Comparison of ENCODE assay signal across 28 mouse cellular contexts in the genomic region with DNA sequence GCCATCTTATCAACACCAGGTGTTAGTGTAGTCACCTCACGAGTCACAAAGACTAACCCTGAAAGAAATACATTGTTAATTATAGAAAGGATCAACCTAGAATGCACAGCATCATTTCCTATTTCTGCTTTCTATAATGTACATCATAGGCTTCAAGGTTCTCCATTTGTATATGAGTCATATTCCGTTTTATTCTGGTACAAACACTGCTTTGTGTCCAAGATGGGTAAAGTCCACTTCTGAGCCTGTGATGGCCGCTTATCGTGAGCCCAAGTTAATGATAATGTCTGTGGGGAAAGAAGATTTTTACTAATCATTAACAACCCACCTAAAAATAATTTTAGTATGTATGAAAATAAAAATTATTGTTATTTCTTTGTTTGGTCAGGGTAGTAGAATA.
"Had no signal": no experiment of that assay in that cellular context is flagged by ENCODE, and none has a peak within 500 bp of the region (broad histone marks: within the 10 kb centered on the region; RNA-seq: fewer than 3 reads in every experiment).

No protein-coding gene starts in this region.

- ATAC-seq: forebrain, embryonic 13.5 days; forebrain, embryonic 14.5 days; forebrain, embryonic 15.5 days; forebrain, embryonic 16.5 days; forebrain, postnatal 0 days had no signal

- H3K27ac ChIP-seq: embryonic facial prominence, embryonic 10.5 days; embryonic facial prominence, embryonic 12.5 days; embryonic facial prominence, embryonic 13.5 days; embryonic facial prominence, embryonic 15.5 days; forebrain, embryonic 10.5 days; forebrain, embryonic 12.5 days; forebrain, embryonic 13.5 days; forebrain, embryonic 15.5 days; gastrocnemius, adult 2 months; heart, adult 2 months had no signal

- H3K27me3 ChIP-seq: embryonic facial prominence, embryonic 12.5 days; embryonic facial prominence, embryonic 13.5 days; embryonic facial prominence, embryonic 15.5 days; forebrain, embryonic 12.5 days; forebrain, embryonic 13.5 days; forebrain, embryonic 15.5 days had no signal

- H3K4me3 ChIP-seq: embryonic facial prominence, embryonic 10.5 days; embryonic facial prominence, embryonic 12.5 days; embryonic facial prominence, embryonic 13.5 days; embryonic facial prominence, embryonic 15.5 days; erythroblast, embryonic 14.5 days; forebrain, embryonic 10.5 days; forebrain, embryonic 12.5 days; forebrain, embryonic 13.5 days; forebrain, embryonic 15.5 days; gastrocnemius, adult 2 months; heart, adult 2 months had no signal

- H3K4me1 ChIP-seq: embryonic facial prominence, embryonic 10.5 days; embryonic facial prominence, embryonic 12.5 days; embryonic facial prominence, embryonic 13.5 days; embryonic facial prominence, embryonic 15.5 days; forebrain, embryonic 10.5 days; forebrain, embryonic 12.5 days; forebrain, embryonic 13.5 days; forebrain, embryonic 15.5 days had no signal

- H3K4me2 ChIP-seq: embryonic facial prominence, embryonic 12.5 days; embryonic facial prominence, embryonic 13.5 days; embryonic facial prominence, embryonic 15.5 days; forebrain, embryonic 12.5 days; forebrain, embryonic 13.5 days; forebrain, embryonic 15.5 days had no signal

- H3K9me3 ChIP-seq: embryonic facial prominence, embryonic 10.5 days; embryonic facial prominence, embryonic 12.5 days; embryonic facial prominence, embryonic 13.5 days; embryonic facial prominence, embryonic 15.5 days; forebrain, embryonic 10.5 days; forebrain, embryonic 12.5 days; forebrain, embryonic 13.5 days; forebrain, embryonic 15.5 days had no signal

- H3K36me3 ChIP-seq: embryonic facial prominence, embryonic 10.5 days; embryonic facial prominence, embryonic 12.5 days; embryonic facial prominence, embryonic 13.5 days; embryonic facial prominence, embryonic 15.5 days; forebrain, embryonic 10.5 days; forebrain, embryonic 12.5 days; forebrain, embryonic 15.5 days had no signal

- DNase-seq: cerebellum, adult 8-10 months; cerebellum, adult 9-10 months; cerebellum, adult 9-11 months; cerebellum, postnatal 10 days; cerebellum, postnatal 14 days; cerebellum, postnatal 25 days; cerebellum, postnatal 36 days; embryo, embryonic 11 days; forebrain, postnatal 0 days; gastrocnemius, adult 2 months; gastrocnemius, postnatal 10 days; gastrocnemius, postnatal 14 days; gastrocnemius, postnatal 25 days; gastrocnemius, postnatal 36 days; heart, adult 11 months; heart, adult 18-20 months; heart, adult 2 months had no signal

- H3K9ac ChIP-seq: embryonic facial prominence, embryonic 12.5 days; embryonic facial prominence, embryonic 13.5 days; embryonic facial prominence, embryonic 15.5 days; forebrain, embryonic 12.5 days; forebrain, embryonic 13.5 days; forebrain, embryonic 15.5 days; forebrain, postnatal 0 days had no signal
